Mouse (Mus musculus): ENCODE measurements around the gene Rprml. TPM values are rescaled to one million over a fixed set of nuclear protein-coding genes. Genes with fewer than 3 reads are reported as not detected.

The Rprml gene
- polyA plus RNA-seq (2012; fragmentation: generic; extraction: Trizol), result not detected
- long read RNA-seq, experiment 1, result 0 reads
- long read RNA-seq, experiment 2, result 0 reads

- H3ac ChIP-seq (ENCODE audit: control insufficient read depth, insufficient read length, low read depth), result no peak within 1 kb of the TSS
- H3K4me3 ChIP-seq (ENCODE audit: insufficient read depth, poor library complexity, severe bottlenecking), result no peak within 1 kb of the TSS
- H3K79me2 ChIP-seq (ENCODE audit: control insufficient read depth, insufficient read depth), result no peaks in the 10 kb centered on the region
- TF ChIP-seq CEBPB (IDR thresholded peaks at IDR 0.05; ENCODE audit: low read depth) (no peak), FOSL1 (IDR thresholded peaks at IDR 0.05; ENCODE audit: insufficient read depth, low read length, poor library complexity, severe bottlenecking) (no peak), MYOG (IDR thresholded peaks at IDR 0.05; ENCODE audit: control insufficient read depth, extremely low read depth, insufficient read length) (no peak), CTCF (IDR thresholded peaks at IDR 0.05; ENCODE audit: control insufficient read depth, insufficient read depth, insufficient read length) (no peak), USF1 (IDR thresholded peaks at IDR 0.05; ENCODE audit: low read depth) (no peak), MAX (IDR thresholded peaks at IDR 0.05) (no peak)
- H3K27me3 ChIP-seq (ENCODE audit: control insufficient read depth, insufficient read depth, insufficient read length), result peaks cover 78% of the 10 kb centered on the region
- H3K36me3 ChIP-seq (ENCODE audit: control insufficient read depth, insufficient read depth), result no peaks in the 10 kb centered on the region
- H3K79me3 ChIP-seq (ENCODE audit: low read depth), result no peaks in the 10 kb centered on the region
These were observed at the start of gene Rprml for GRCm38 (mm10) chr11:103649301-103649982. TSS of gene Rprml (plus strand) at chr11:103649570.

- no peaks in the 10 kb centered on the region for H3K79me3 ChIP-seq (ENCODE audit: low read depth)
- H3ac ChIP-seq (ENCODE audit: control insufficient read depth, insufficient read length, low read depth), result no peak overlapping the region
- no peaks in the 10 kb centered on the region for H3K36me3 ChIP-seq (ENCODE audit: control insufficient read depth, insufficient read depth)
- TF ChIP-seq CEBPB (IDR thresholded peaks at IDR 0.05; ENCODE audit: low read depth), result no peak
- no peak for TF ChIP-seq USF1 (IDR thresholded peaks at IDR 0.05; ENCODE audit: low read depth)
- TF ChIP-seq FOSL1 (IDR thresholded peaks at IDR 0.05; ENCODE audit: insufficient read depth, low read length, poor library complexity, severe bottlenecking), result no peak
- TF ChIP-seq CTCF (IDR thresholded peaks at IDR 0.05; ENCODE audit: control insufficient read depth, insufficient read depth, insufficient read length), result no peak
- no peak for TF ChIP-seq MYOD1 (IDR thresholded peaks at IDR 0.05; ENCODE audit: control insufficient read depth, insufficient read length, low read depth)
- no peak for TF ChIP-seq MYOG (IDR thresholded peaks at IDR 0.05; ENCODE audit: control insufficient read depth, extremely low read depth, insufficient read length)
- TF ChIP-seq MAX (IDR thresholded peaks at IDR 0.05), result no peak
- peaks cover 4% of the 10 kb centered on the region for H3K27me3 ChIP-seq (ENCODE audit: control insufficient read depth, insufficient read depth, insufficient read length)
- H3K79me2 ChIP-seq (ENCODE audit: control insufficient read depth, insufficient read depth), result no peaks in the 10 kb centered on the region
- H3K4me3 ChIP-seq (ENCODE audit: insufficient read depth, poor library complexity, severe bottlenecking), result no peak overlapping the region
These were observed 42.8 kb upstream of the Rprml start for GRCm38 (mm10) chr11:103606611-103607010.

GRCm38 (mm10) chr11:103610772-103611171 lies 38.6 kb upstream of the Rprml start:
- no peak overlapping the region for H3K4me3 ChIP-seq (ENCODE audit: insufficient read depth, poor library complexity, severe bottlenecking)
- H3ac ChIP-seq (ENCODE audit: control insufficient read depth, insufficient read length, low read depth), result no peak overlapping the region
- H3K27me3 ChIP-seq (ENCODE audit: control insufficient read depth, insufficient read depth, insufficient read length), result peaks cover 5% of the 10 kb centered on the region
- H3K79me3 ChIP-seq (ENCODE audit: low read depth), result no peaks in the 10 kb centered on the region
- H3K79me2 ChIP-seq (ENCODE audit: control insufficient read depth, insufficient read depth), result no peaks in the 10 kb centered on the region
- TF ChIP-seq MYOG (IDR thresholded peaks at IDR 0.05; ENCODE audit: control insufficient read depth, extremely low read depth, insufficient read length) (no peak), MAX (IDR thresholded peaks at IDR 0.05) (no peak), CEBPB (IDR thresholded peaks at IDR 0.05; ENCODE audit: low read depth) (no peak), MYOD1 (IDR thresholded peaks at IDR 0.05; ENCODE audit: control insufficient read depth, insufficient read length, low read depth) (no peak), USF1 (IDR thresholded peaks at IDR 0.05; ENCODE audit: low read depth) (no peak), CTCF (IDR thresholded peaks at IDR 0.05; ENCODE audit: control insufficient read depth, insufficient read depth, insufficient read length) (no peak), FOSL1 (IDR thresholded peaks at IDR 0.05; ENCODE audit: insufficient read depth, low read length, poor library complexity, severe bottlenecking) (no peak)
- H3K36me3 ChIP-seq (ENCODE audit: control insufficient read depth, insufficient read depth), result no peaks in the 10 kb centered on the region

DNA sequence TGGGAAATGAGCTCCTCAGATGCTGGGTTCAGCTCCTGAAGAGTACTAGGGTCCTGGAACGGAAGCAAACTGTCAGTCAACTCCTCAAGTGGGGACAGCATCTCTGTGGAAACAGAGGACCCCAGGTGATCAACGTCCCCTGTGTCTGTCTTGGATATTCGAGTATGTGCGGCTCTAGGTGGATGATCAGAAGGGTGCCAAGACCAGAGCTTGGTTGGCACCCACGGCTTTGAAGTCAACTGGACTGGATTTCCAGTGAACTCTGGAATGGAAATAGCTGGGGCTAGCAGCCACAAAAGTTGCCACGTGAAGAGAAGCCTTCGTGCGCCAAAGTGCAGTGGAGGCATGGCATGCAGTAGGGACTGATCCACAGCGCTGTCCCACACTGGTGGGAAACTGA lies 28.3 kb upstream of the Rprml start, which contains the start of gene Gm884:
Gm884 (minus strand) TSS at position 101 of the 400 bp plus-strand sequence.
- TF ChIP-seq MAX (IDR thresholded peaks at IDR 0.05) (no peak), USF1 (IDR thresholded peaks at IDR 0.05; ENCODE audit: low read depth) (no peak), MYOD1 (IDR thresholded peaks at IDR 0.05; ENCODE audit: control insufficient read depth, insufficient read length, low read depth) (no peak), MYOG (IDR thresholded peaks at IDR 0.05; ENCODE audit: control insufficient read depth, extremely low read depth, insufficient read length) (no peak), CEBPB (IDR thresholded peaks at IDR 0.05; ENCODE audit: low read depth) (no peak), CTCF (IDR thresholded peaks at IDR 0.05; ENCODE audit: control insufficient read depth, insufficient read depth, insufficient read length) (no peak), FOSL1 (IDR thresholded peaks at IDR 0.05; ENCODE audit: insufficient read depth, low read length, poor library complexity, severe bottlenecking) (no peak)

DNA sequence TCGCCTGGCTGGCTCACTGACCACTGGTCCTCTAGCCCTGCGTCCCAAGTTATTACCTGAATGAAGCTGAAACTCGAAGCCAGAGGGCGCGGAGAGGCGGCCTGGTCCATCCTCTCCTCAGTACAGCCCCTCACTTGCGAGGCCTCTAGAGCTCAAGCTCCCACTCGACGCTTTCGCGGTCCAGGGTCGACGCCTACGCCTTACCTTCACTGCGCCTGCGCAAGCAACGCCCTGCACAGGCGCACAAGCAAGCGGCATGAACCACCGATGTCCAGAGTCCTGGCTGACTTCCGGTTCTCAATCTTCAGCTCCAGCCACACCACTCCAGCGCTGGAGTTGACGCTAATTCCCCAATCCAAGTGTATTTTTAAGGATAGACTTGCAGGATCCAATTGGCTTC lies 21.9 kb upstream of the Rprml start:
- no peak for TF ChIP-seq CTCF (IDR thresholded peaks at IDR 0.05; ENCODE audit: control insufficient read depth, insufficient read depth, insufficient read length)
- TF ChIP-seq FOSL1 (IDR thresholded peaks at IDR 0.05; ENCODE audit: insufficient read depth, low read length, poor library complexity, severe bottlenecking), result no peak
- TF ChIP-seq MAX (IDR thresholded peaks at IDR 0.05), result no peak
- TF ChIP-seq USF1 (IDR thresholded peaks at IDR 0.05; ENCODE audit: low read depth), result no peak
- TF ChIP-seq MYOD1 (IDR thresholded peaks at IDR 0.05; ENCODE audit: control insufficient read depth, insufficient read length, low read depth), result no peak
- TF ChIP-seq CEBPB (IDR thresholded peaks at IDR 0.05; ENCODE audit: low read depth), result no peak
- TF ChIP-seq MYOG (IDR thresholded peaks at IDR 0.05; ENCODE audit: control insufficient read depth, extremely low read depth, insufficient read length), result no peak
- H3K36me3 ChIP-seq (ENCODE audit: control insufficient read depth, insufficient read depth), result no peaks in the 10 kb centered on the region
- no peak overlapping the region for H3K4me3 ChIP-seq (ENCODE audit: insufficient read depth, poor library complexity, severe bottlenecking)
- no peaks in the 10 kb centered on the region for H3K79me2 ChIP-seq (ENCODE audit: control insufficient read depth, insufficient read depth)
- peaks cover 20% of the 10 kb centered on the region for H3K27me3 ChIP-seq (ENCODE audit: control insufficient read depth, insufficient read depth, insufficient read length)
- no peak overlapping the region for H3ac ChIP-seq (ENCODE audit: control insufficient read depth, insufficient read length, low read depth)
- no peaks in the 10 kb centered on the region for H3K79me3 ChIP-seq (ENCODE audit: low read depth)

More for the DNA sequence above, 28.3 kb upstream of the Rprml start, which contains the start of gene Gm884:
- Histone ChIP-seq H3ac (ENCODE audit: control insufficient read depth, insufficient read length, low read depth) (no peak within 1 kb of the TSS), H3K27me3 (ENCODE audit: control insufficient read depth, insufficient read depth, insufficient read length) (peaks cover 7% of the 10 kb centered on the region), H3K79me3 (ENCODE audit: low read depth) (no peaks in the 10 kb centered on the region), H3K36me3 (ENCODE audit: control insufficient read depth, insufficient read depth) (no peaks in the 10 kb centered on the region), H3K79me2 (ENCODE audit: control insufficient read depth, insufficient read depth) (no peaks in the 10 kb centered on the region), H3K4me3 (ENCODE audit: insufficient read depth, poor library complexity, severe bottlenecking) (no peak within 1 kb of the TSS)

Measured in C2C12 (cell line).